In genomic region chr17:25823452-25823851, GRCm38 (mm10) we compare ENCODE assay signal across 8 mouse cellular contexts. TPM values are rescaled to one million over a fixed set of nuclear protein-coding genes. Genes with fewer than 3 reads are reported as not detected.
A peak's percentile ranks its signal among the peaks of the same experiment; 100 is the strongest.
DNase-seq lines count a peak whose midpoint lies in the region; ATAC-seq and TF ChIP-seq lines count a peak whose summit lies in the region.

Wdr24 (plus strand) TSS chr17:25823627.

- H3K4me3 ChIP-seq in C2C12 (ENCODE audit: insufficient read depth, poor library complexity, severe bottlenecking): peak within 1 kb of the TSS; percentile 57
- peak within 1 kb of the TSS; percentile 70 for H3K4me3 ChIP-seq in embryonic facial prominence, embryonic 10.5 days
- peak within 1 kb of the TSS; percentile 70 for H3K4me3 ChIP-seq in heart, embryonic 11.5 days (ENCODE audit: low read depth, low read length)
- peak within 1 kb of the TSS; percentile 76 for H3K4me3 ChIP-seq in kidney, embryonic 15.5 days (replicated peaks)
- H3K4me3 ChIP-seq in stomach, embryonic 16.5 days (replicated peaks; ENCODE audit: low read length): peak within 1 kb of the TSS; percentile 67

- no peaks in the 10 kb centered on the region for H3K27me3 ChIP-seq in C2C12 (ENCODE audit: control insufficient read depth, insufficient read depth, insufficient read length)
- H3K27me3 ChIP-seq in embryonic facial prominence, embryonic 10.5 days (replicated peaks; ENCODE audit: low read depth, poor library complexity, severe bottlenecking): peaks cover 38% of the 10 kb centered on the region
- peaks cover 33% of the 10 kb centered on the region for H3K27me3 ChIP-seq in heart, embryonic 11.5 days (ENCODE audit: control insufficient read depth, insufficient read depth, low read length)
- peaks cover 42% of the 10 kb centered on the region for H3K27me3 ChIP-seq in kidney, embryonic 15.5 days
- peaks cover 17% of the 10 kb centered on the region for H3K27me3 ChIP-seq in stomach, embryonic 16.5 days (ENCODE audit: control insufficient read depth, insufficient read depth, low read length)

- H3K79me3 ChIP-seq in C2C12 (ENCODE audit: low read depth): no peaks in the 10 kb centered on the region

- H3K36me3 ChIP-seq in C2C12 (ENCODE audit: control insufficient read depth, insufficient read depth): no peaks in the 10 kb centered on the region
- peaks cover 33% of the 10 kb centered on the region for H3K36me3 ChIP-seq in embryonic facial prominence, embryonic 10.5 days (replicated peaks)
- peaks cover 11% of the 10 kb centered on the region for H3K36me3 ChIP-seq in heart, embryonic 11.5 days (ENCODE audit: control insufficient read depth, insufficient read depth, low read length)
- peaks cover 28% of the 10 kb centered on the region for H3K36me3 ChIP-seq in kidney, embryonic 15.5 days
- 0 out of 2 replicates have a peak, but pooled peaks cover 12% of the 10 kb centered on the region for H3K36me3 ChIP-seq in stomach, embryonic 16.5 days (ENCODE audit: control insufficient read depth, insufficient read depth, low read length)

- H3K9ac ChIP-seq in heart, embryonic 11.5 days (ENCODE audit: low read depth, low read length): peak within 1 kb of the TSS; percentile 83
- peak within 1 kb of the TSS; percentile 83 for H3K9ac ChIP-seq in kidney, embryonic 15.5 days
- H3K9ac ChIP-seq in stomach, embryonic 16.5 days (ENCODE audit: low read length): peak within 1 kb of the TSS; percentile 83

- H3ac ChIP-seq in C2C12 (ENCODE audit: control insufficient read depth, insufficient read length, low read depth): peak within 1 kb of the TSS; percentile 75

- peaks cover 59% of the 10 kb centered on the region for H3K4me1 ChIP-seq in embryonic facial prominence, embryonic 10.5 days
- H3K4me1 ChIP-seq in heart, embryonic 11.5 days (ENCODE audit: control insufficient read depth, insufficient read depth, low read length): peaks cover 21% of the 10 kb centered on the region
- H3K4me1 ChIP-seq in kidney, embryonic 15.5 days: peaks cover 44% of the 10 kb centered on the region
- H3K4me1 ChIP-seq in stomach, embryonic 16.5 days (ENCODE audit: control insufficient read depth, insufficient read depth, low read length): peaks cover 22% of the 10 kb centered on the region

- no peak for TF ChIP-seq CTCF in C2C12 (IDR thresholded peaks at IDR 0.05; ENCODE audit: control insufficient read depth, insufficient read depth, insufficient read length)

- ATAC-seq in heart, embryonic 11.5 days (replicated peaks; ENCODE audit: insufficient number of reproducible peaks, low FRiP score, low TSS enrichment): no peak
- peak; percentile 53 for ATAC-seq in kidney, embryonic 15.5 days (replicated peaks; ENCODE audit: low FRiP score)
- ATAC-seq in monocyte, adult 5-6 weeks (replicated peaks; ENCODE audit: insufficient number of reproducible peaks, low FRiP score, low TSS enrichment, poor library complexity, severe bottlenecking): peak; percentile 83
- ATAC-seq in stomach, embryonic 16.5 days (ENCODE audit: insufficient read depth, low FRiP score): peak; percentile 53

- peak within 1 kb of the TSS; percentile 97 for H3K4me2 ChIP-seq in heart, embryonic 11.5 days
- peak within 1 kb of the TSS; percentile 95 for H3K4me2 ChIP-seq in kidney, embryonic 15.5 days
- peak within 1 kb of the TSS; percentile 92 for H3K4me2 ChIP-seq in stomach, embryonic 16.5 days (ENCODE audit: low read depth, low read length)

- DNase-seq in adrenal gland, postnatal 14 days: peak; percentile 82
- peak; percentile 79 for DNase-seq in embryonic facial prominence, embryonic 10.5 days (ENCODE audit: low spot score)
- peak; percentile 72 for DNase-seq in liver

- H3K27ac ChIP-seq in embryonic facial prominence, embryonic 10.5 days (replicated peaks): peak within 1 kb of the TSS; percentile 73
- peak within 1 kb of the TSS; percentile 35; the same call in 1 of the 2 replicates for H3K27ac ChIP-seq in heart, embryonic 11.5 days (ENCODE audit: low read depth, low read length)
- peak within 1 kb of the TSS; percentile 75 for H3K27ac ChIP-seq in kidney, embryonic 15.5 days
- peak within 1 kb of the TSS; percentile 51 for H3K27ac ChIP-seq in stomach, embryonic 16.5 days (ENCODE audit: low read length)

- H3K79me2 ChIP-seq in C2C12 (ENCODE audit: control insufficient read depth, insufficient read depth): peaks cover 13% of the 10 kb centered on the region

- under 1% methylated on average over 18 of the region's 18 CpGs for WGBS in embryonic facial prominence, embryonic 10.5 days
- WGBS in heart, embryonic 11.5 days (ENCODE audit: insufficient replicate concordance): under 1% methylated on average over 18 of the region's 18 CpGs
- 1% methylated on average over 18 of the region's 18 CpGs for WGBS in kidney, embryonic 15.5 days
- WGBS in stomach, embryonic 16.5 days: 1% methylated on average over 18 of the region's 18 CpGs

- no peaks in the 10 kb centered on the region for H3K9me3 ChIP-seq in embryonic facial prominence, embryonic 10.5 days
- H3K9me3 ChIP-seq in heart, embryonic 11.5 days (replicated peaks; ENCODE audit: control insufficient read depth, low read length): no peaks in the 10 kb centered on the region
- no peaks in the 10 kb centered on the region for H3K9me3 ChIP-seq in kidney, embryonic 15.5 days (replicated peaks)
- no peaks in the 10 kb centered on the region for H3K9me3 ChIP-seq in stomach, embryonic 16.5 days (replicated peaks; ENCODE audit: control insufficient read depth, low read length)

TF ChIP-seq in C2C12, 6 proteins besides CTCF, POLR2A, EP300 and RAD21:
- TF ChIP-seq MYOD1 (IDR thresholded peaks at IDR 0.05; ENCODE audit: control insufficient read depth, insufficient read length, low read depth): no peak
- no peak for TF ChIP-seq MYOG (IDR thresholded peaks at IDR 0.05; ENCODE audit: control insufficient read depth, extremely low read depth, insufficient read length)
- TF ChIP-seq MAX (IDR thresholded peaks at IDR 0.05): no peak
- no peak for TF ChIP-seq USF1 (IDR thresholded peaks at IDR 0.05; ENCODE audit: low read depth)
- TF ChIP-seq CEBPB (IDR thresholded peaks at IDR 0.05; ENCODE audit: low read depth): no peak
- TF ChIP-seq FOSL1 (IDR thresholded peaks at IDR 0.05; ENCODE audit: insufficient read depth, low read length, poor library complexity, severe bottlenecking): no peak

RNA-seq across cellular contexts. Expression of gene Wdr24, which starts in this region (rescaled TPM):
- 14.3 TPM for polyA plus RNA-seq in C2C12 (2012; fragmentation: generic; extraction: Trizol)
- 17.4 and 19.5 TPM in 2 replicates for total RNA-seq in adrenal gland, postnatal 14 days (2021)
- polyA plus RNA-seq in embryonic facial prominence, embryonic 10.5 days (2016; fragmentation: Nextera tagmentation; extraction: Ambion mirVana): 31.0 and 31.4 TPM in 2 replicates
- polyA plus RNA-seq in heart, embryonic 11.5 days (2014; fragmentation: Nextera tagmentation; extraction: Ambion mirVana): 14.4 and 17.7 TPM in 2 replicates
- polyA plus RNA-seq in kidney, embryonic 15.5 days (2015; fragmentation: Nextera tagmentation; extraction: Ambion mirVana): 28.1 and 31.8 TPM in 2 replicates
- total RNA-seq in monocyte, adult 5-6 weeks (2017): 10.7 to 16.6 TPM (median 15.6 TPM) in 3 replicates
- 24.7 and 28.6 TPM in 2 replicates for polyA plus RNA-seq in stomach, embryonic 16.5 days (2015; fragmentation: Nextera tagmentation; extraction: Ambion mirVana)
